Mouse (Mus musculus): ENCODE measurements around the gene Ranbp17. TPM values are rescaled to one million over a fixed set of nuclear protein-coding genes. Genes with fewer than 3 reads are reported as not detected.

Gene Ranbp17
- 7.8 and 8.9 TPM in 2 replicates for polyA plus RNA-seq (2015; fragmentation: Nextera tagmentation; extraction: Ambion mirVana)

DNA sequence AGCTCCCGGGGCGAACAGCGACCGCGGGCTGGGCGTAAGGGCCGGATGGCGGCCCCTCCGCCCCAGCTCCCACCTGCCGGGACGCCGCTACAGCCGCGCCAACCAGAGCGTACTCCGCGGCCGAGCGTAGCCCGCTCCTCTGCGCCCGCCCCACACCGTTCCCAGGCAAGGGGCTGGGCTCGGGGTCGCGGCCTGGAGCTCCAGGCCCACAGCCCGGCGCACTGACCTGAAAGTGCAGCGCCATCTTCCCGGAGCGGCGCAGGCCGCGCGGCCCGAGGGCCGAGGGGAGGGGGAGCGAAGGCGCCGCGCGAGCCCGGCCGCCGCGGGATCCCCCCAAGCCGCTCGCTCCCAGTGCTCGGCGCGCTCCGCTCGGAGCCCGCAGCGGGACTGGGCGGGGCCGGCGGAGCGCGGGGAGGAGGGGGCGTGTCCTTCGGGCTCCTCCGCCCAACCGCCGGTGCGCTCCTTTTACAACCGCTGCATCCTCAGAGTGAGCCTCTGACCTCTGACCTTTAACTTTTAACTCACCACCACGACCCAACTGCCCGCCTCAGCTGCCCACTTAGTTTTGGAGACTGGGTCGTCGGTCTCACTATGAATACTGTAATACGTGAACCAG, at the start of gene Ranbp17:
Gene Ranbp17 (minus strand): TSS at position 371 of the 616 bp plus-strand sequence.
- peak; percentile 90 for ATAC-seq (ENCODE audit: low FRiP score)
- WGBS, result under 1% methylated on average over 61 of the region's 72 CpGs
- no peaks in the 10 kb centered on the region for H3K9me3 ChIP-seq

DNA sequence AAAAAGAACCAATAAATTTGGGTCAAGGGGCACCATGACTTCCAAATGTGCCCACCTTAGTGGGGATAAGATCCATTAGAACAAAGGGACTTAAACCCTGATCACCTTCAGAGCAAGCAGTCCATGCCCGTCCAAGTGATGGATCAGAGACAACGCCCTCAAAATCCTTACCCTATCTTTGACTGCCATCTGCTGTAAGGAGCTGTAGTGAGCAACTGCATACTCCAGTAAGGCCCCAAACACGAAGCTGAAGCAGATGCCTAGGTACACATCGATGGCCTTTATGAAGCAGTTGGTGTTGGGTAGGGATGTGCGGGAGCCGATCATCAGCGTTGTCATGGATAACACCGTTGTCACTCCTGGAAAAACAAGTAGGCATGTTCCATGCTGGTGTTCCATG, 40.6 kb upstream of the Ranbp17 start:
- Histone ChIP-seq H3K27ac (no peak overlapping the region), H3K4me3 (no peak overlapping the region), H3K4me2 (no peak overlapping the region), H3K36me3 (no peaks in the 10 kb centered on the region), H3K9ac (no peak overlapping the region), H3K4me1 (replicated peaks) (no peaks in the 10 kb centered on the region), H3K9me3 (no peaks in the 10 kb centered on the region), H3K27me3 (no peaks in the 10 kb centered on the region)
- 83% methylated on average over 8 of the region's 8 CpGs for WGBS
- ATAC-seq (ENCODE audit: low FRiP score), result no peak

More for the DNA sequence above, at the start of gene Ranbp17:
- H3K4me2 ChIP-seq, result peak within 1 kb of the TSS; percentile 61
- no peaks in the 10 kb centered on the region for H3K27me3 ChIP-seq
- peak within 1 kb of the TSS; percentile 94 for H3K9ac ChIP-seq
- H3K4me1 ChIP-seq (replicated peaks), result peaks cover 8% of the 10 kb centered on the region
- H3K4me3 ChIP-seq, result peak within 1 kb of the TSS; percentile 90
- no peaks in the 10 kb centered on the region for H3K36me3 ChIP-seq
- H3K27ac ChIP-seq, result peak within 1 kb of the TSS; percentile 94

DNA sequence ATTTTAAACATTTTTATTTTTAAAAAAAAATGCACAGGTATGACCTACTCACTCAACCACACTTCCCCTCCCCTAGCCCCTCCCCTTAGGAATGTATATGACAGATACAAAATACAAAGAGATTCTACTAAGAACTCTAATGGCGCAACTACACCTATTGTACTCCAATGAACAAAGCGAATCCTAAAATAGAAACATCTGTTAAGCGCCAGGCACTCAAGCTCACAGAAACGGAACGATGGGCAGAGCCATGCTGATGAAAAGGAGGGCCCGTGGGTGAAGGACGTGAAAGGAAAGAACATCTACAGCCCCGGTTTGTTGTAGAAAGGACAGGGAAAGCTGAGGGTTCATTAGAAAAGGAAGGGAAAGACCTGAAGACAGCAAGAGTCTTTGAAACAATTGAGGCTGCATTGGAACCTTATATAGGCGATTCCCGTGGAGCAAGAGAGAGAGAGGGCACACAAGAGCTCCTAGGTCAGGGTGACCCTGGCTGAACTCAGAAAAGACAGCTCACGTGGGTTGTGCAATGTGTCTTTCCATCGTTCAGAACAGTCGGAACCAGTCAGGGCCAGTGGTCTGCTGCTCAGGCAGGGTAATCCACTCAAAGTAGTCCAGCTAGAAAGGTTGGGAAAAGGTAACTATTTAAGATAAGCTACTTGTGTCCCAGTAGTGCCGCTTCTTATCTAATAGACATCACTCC, 37.5 kb upstream of the Ranbp17 start:
- Histone ChIP-seq H3K9ac (no peak overlapping the region), H3K9me3 (no peaks in the 10 kb centered on the region), H3K4me2 (no peak overlapping the region), H3K4me1 (replicated peaks) (no peaks in the 10 kb centered on the region), H3K4me3 (no peak overlapping the region), H3K27me3 (no peaks in the 10 kb centered on the region), H3K27ac (no peak overlapping the region), H3K36me3 (no peaks in the 10 kb centered on the region)
- ATAC-seq (ENCODE audit: low FRiP score), result no peak
- WGBS, result 75% methylated on average over 14 of the region's 14 CpGs

DNA sequence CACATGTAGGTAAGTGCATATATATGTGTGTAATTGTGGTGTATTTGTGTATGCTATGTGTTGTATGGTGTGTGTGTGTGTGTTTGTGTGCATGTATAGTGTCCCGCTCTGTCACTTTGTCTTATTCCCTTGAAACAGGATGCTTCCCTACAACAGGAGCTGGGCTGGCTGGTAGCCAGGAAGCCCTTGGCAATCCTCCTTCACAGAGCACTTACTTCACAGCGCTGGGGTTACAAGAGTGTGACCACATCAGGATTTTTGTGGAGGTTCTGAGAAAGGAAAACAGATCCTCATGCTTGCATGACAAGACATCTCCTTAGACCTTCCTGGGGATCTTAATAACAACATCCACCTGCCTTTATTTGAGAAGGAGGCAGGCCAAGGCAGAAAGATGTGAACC, 33.8 kb upstream of the Ranbp17 start:
- H3K9me3 ChIP-seq, result no peaks in the 10 kb centered on the region
- ATAC-seq (ENCODE audit: low FRiP score), result no peak
- H3K27ac ChIP-seq, result no peak overlapping the region
- WGBS, result 81% methylated on average over 2 of the region's 2 CpGs
- H3K4me2 ChIP-seq, result no peak overlapping the region
- no peaks in the 10 kb centered on the region for H3K4me1 ChIP-seq (replicated peaks)
- no peak overlapping the region for H3K4me3 ChIP-seq
- H3K36me3 ChIP-seq, result no peaks in the 10 kb centered on the region
- no peaks in the 10 kb centered on the region for H3K27me3 ChIP-seq
- no peak overlapping the region for H3K9ac ChIP-seq

DNA sequence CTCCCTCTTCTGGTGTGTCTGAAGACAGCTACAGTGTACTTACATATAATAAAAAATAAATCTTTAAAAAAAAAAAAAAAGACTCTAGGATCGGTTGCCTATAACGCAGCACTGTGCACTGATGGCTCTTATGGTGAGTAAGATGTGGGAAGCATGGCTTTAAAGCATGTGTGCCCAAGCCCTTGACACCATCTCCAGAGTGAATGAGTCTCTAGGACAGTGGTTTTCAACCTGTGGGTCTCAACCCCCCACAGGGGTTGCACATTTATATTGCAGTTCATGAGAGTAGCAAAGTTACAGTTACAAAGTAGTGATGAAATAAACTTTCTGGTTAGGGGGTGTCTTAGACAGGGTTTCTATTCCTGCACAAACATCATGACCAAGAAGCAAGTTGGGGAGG, 31.4 kb upstream of the Ranbp17 start:
- Histone ChIP-seq H3K4me2 (no peak overlapping the region), H3K36me3 (no peaks in the 10 kb centered on the region), H3K27me3 (no peaks in the 10 kb centered on the region), H3K9me3 (no peaks in the 10 kb centered on the region), H3K9ac (no peak overlapping the region), H3K4me1 (replicated peaks) (no peaks in the 10 kb centered on the region), H3K4me3 (no peak overlapping the region), H3K27ac (no peak overlapping the region)
- WGBS, result 91% methylated on average over 2 of the region's 2 CpGs
- no peak for ATAC-seq (ENCODE audit: low FRiP score)

DNA sequence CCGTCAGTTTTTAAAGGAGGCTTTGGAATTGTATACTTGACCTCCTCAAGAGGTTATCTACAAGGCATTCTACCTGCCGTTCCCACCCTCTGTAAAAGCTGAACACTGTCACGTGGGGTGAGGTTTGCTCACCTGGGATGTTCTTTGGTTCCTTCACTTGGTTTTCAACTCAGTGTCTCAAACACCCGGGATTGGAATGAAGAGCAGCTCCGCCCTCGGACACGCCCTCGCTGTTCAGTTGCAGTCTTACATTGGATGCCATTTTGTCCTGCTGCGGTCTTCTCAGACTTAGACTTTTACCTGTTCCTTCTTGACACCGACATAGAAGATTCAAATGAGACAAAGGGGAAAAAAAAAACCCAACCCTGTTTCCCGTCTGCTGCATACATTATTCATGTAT, 30.6 kb upstream of the Ranbp17 start:
- Histone ChIP-seq H3K27me3 (no peaks in the 10 kb centered on the region), H3K4me2 (no peak overlapping the region), H3K9ac (no peak overlapping the region), H3K9me3 (no peaks in the 10 kb centered on the region), H3K27ac (no peak overlapping the region), H3K4me1 (replicated peaks) (no peaks in the 10 kb centered on the region), H3K36me3 (no peaks in the 10 kb centered on the region), H3K4me3 (no peak overlapping the region)
- no peak for ATAC-seq (ENCODE audit: low FRiP score)
- 68% methylated on average over 11 of the region's 11 CpGs for whole genome bisulfite sequencing

DNA sequence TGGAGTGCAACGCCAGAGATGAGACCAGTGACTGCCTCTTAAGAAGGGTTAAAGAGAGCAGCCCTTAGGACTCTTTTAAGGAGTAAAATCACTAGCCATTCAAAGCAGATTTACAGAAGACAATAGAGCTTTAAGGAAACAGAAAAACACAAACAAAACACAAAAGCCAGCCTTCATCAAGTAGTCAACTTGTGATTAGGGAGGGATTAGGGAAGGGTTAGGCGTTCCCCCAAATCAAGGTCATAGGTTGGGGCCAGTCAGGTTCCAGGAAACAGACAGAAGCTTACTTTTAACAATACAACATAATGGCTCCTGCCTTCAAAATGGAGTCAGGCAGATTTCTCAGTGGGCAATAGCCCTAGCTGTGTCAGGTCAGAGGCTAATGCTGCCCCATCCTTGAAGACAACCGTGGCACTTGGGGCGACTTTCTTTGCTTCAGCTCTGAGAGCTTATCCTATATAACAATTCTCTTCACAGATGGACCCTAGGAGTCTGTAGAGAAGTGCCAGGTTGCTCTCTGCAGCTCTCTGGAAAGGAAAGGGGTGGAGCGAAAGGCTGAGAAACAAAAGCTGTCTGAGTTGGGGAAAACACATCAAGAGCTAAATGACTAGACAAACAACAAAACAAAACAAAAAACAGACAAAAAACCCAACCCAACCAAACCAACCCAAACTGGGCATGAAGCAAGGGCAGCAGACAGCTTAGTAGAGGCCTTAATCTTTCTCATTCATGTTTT, 24.0 kb upstream of the Ranbp17 start:
- no peak overlapping the region for H3K4me3 ChIP-seq
- H3K27ac ChIP-seq, result no peak overlapping the region
- no peaks in the 10 kb centered on the region for H3K36me3 ChIP-seq
- no peaks in the 10 kb centered on the region for H3K27me3 ChIP-seq
- no peaks in the 10 kb centered on the region for H3K4me1 ChIP-seq (replicated peaks)
- no peak for ATAC-seq (ENCODE audit: low FRiP score)
- H3K9me3 ChIP-seq, result no peaks in the 10 kb centered on the region
- no peak overlapping the region for H3K4me2 ChIP-seq
- WGBS, result 78% methylated on average over 5 of the region's 5 CpGs
- no peak overlapping the region for H3K9ac ChIP-seq

DNA sequence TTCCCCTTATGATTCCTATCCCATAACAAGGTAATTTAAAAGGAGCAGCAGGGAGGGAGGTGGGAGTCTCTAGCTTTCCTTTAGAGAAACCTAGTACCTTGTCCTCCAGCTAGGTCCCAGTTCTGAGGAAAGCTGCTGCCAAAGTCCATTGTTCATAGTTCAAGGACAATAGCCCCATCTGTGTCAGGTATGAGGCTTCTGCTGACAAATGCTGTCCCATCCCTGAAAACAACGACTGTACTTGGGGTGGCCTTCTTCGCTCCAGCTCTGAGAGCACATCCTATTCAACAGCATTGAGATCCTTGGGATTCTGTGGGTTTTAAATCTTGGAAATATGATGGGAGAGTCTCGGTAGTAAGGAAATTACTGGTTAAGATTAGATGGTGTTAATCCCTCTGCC, 23.1 kb upstream of the Ranbp17 start:
- H3K27me3 ChIP-seq, result no peaks in the 10 kb centered on the region
- WGBS, result 93% methylated on average over 3 of the region's 3 CpGs
- H3K27ac ChIP-seq, result no peak overlapping the region
- no peak overlapping the region for H3K9ac ChIP-seq
- no peaks in the 10 kb centered on the region for H3K9me3 ChIP-seq
- no peak for ATAC-seq (ENCODE audit: low FRiP score)
- no peak overlapping the region for H3K4me3 ChIP-seq
- H3K4me2 ChIP-seq, result no peak overlapping the region
- H3K36me3 ChIP-seq, result no peaks in the 10 kb centered on the region
- no peaks in the 10 kb centered on the region for H3K4me1 ChIP-seq (replicated peaks)

DNA sequence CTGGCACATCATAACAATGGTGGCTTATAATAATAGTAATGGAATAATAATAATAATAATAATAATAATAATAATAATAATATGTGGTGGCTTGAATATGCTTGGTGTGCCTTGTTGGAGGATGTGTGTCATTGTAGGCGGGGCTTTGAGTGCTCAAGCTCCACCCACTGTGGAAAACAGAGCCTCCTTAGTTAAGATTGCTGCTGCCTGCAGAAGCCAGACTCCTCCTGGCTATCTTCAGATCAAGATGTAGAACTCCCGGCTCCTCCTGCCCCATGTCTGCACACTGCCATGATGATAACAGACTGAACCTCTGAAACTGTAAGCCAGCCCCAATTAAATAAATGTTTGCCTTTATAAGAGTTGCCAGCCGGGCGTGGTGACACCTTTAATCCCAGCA, 21.0 kb upstream of the Ranbp17 start:
- Histone ChIP-seq H3K9ac (no peak overlapping the region), H3K4me2 (no peak overlapping the region), H3K9me3 (no peaks in the 10 kb centered on the region), H3K27me3 (no peaks in the 10 kb centered on the region), H3K36me3 (no peaks in the 10 kb centered on the region), H3K4me1 (replicated peaks) (no peaks in the 10 kb centered on the region), H3K27ac (no peak overlapping the region), H3K4me3 (no peak overlapping the region)
- WGBS, result 92% methylated on average over 4 of the region's 4 CpGs
- ATAC-seq (ENCODE audit: low FRiP score), result no peak

DNA sequence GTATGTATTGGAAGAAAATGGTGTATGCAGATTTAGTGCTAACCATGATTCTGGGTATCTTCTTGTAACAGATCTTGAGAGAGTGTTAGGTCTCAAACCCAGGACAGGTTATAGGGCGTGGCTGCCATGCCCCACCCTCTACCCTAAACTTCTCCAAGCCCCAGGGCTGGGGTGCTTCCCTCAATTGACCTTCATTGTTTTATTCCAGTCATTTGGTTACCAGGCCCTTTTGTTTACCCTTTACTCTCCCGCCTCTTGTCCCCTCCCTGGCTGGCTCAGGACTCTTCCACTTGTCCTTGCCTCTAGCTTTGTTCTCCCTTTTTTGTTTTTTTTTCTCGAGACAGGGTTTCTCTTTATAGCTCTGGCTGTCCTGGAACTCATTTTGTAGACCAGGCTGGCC, 20.0 kb upstream of the Ranbp17 start:
- no peak for ATAC-seq (ENCODE audit: low FRiP score)
- H3K9ac ChIP-seq, result no peak overlapping the region
- H3K36me3 ChIP-seq, result no peaks in the 10 kb centered on the region
- no peak overlapping the region for H3K4me3 ChIP-seq
- no peaks in the 10 kb centered on the region for H3K4me1 ChIP-seq (replicated peaks)
- H3K27ac ChIP-seq, result no peak overlapping the region
- H3K27me3 ChIP-seq, result no peaks in the 10 kb centered on the region
- no peak overlapping the region for H3K4me2 ChIP-seq
- no peaks in the 10 kb centered on the region for H3K9me3 ChIP-seq
- WGBS, result 66% methylated on average over 3 of the region's 3 CpGs

DNA sequence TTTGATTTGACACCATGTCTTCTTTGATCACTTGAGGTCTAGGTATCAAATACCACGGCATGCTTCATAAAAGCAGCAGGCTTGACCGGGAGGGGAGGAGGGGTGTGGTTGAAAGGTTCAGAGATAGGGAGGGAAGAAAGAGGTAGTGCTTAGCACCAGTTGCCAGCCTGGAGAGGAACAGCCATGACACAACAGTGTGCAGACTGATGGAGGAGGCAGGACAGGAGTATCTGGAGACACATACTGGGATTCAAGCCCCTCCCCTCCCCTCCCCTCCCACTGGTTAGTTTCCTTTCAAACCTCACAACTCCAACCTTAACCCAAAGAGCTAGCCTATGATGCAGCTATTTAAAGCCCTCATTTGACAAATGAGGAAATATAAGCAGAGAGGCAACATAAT, 16.0 kb upstream of the Ranbp17 start:
- ATAC-seq (ENCODE audit: low FRiP score), result no peak
- Histone ChIP-seq H3K4me2 (no peak overlapping the region), H3K9ac (no peak overlapping the region), H3K36me3 (no peaks in the 10 kb centered on the region), H3K4me1 (replicated peaks) (0 out of 2 replicates have a peak, but pooled peaks cover 2% of the 10 kb centered on the region), H3K9me3 (no peaks in the 10 kb centered on the region), H3K27me3 (no peaks in the 10 kb centered on the region), H3K27ac (no peak overlapping the region), H3K4me3 (no peak overlapping the region)
- 74% methylated on average over 2 of the region's 2 CpGs for WGBS

DNA sequence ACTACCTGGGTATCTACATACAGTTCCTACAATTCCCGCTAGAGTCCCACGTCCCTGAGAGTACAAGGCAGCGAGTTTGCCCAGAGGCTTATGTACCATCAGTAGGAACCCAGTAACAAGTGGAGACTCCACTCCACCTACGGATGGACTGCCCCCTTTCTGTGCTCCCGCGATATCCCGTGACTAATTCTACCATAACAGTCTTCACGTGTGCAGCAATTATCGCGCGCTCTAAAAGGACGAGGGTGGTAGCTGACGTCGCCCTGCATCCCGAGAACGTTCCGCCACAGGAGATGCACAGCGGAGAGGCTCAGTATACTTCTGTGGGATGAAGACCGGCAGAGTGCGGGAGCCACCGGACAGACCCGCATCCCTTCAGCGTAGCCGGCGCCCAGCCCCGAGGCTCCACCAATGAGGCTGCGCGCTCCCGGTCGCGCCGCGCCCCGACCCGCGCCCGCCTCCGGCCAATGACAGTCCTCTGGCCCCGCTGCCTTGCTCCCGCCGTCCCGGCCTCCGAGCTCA, 631 bp downstream of the Ranbp17 start:
- H3K9ac ChIP-seq, result peak overlapping the region; percentile 94
- H3K4me3 ChIP-seq, result peak overlapping the region; percentile 90
- no peaks in the 10 kb centered on the region for H3K9me3 ChIP-seq
- peak overlapping the region; percentile 61 for H3K4me2 ChIP-seq
- H3K36me3 ChIP-seq, result no peaks in the 10 kb centered on the region
- peaks cover 8% of the 10 kb centered on the region for H3K4me1 ChIP-seq (replicated peaks)
- no peaks in the 10 kb centered on the region for H3K27me3 ChIP-seq
- ATAC-seq (ENCODE audit: low FRiP score), result peak; percentile 92
- under 1% methylated on average over 43 of the region's 43 CpGs for WGBS
- H3K27ac ChIP-seq, result peak overlapping the region; percentile 94
